Mouse (Mus musculus) spleen, adult 2 months (tissue): Measurements from ENCODE around the gene Ccl2.

Experiments
- CTCF ChIP-seq: fragments of 200-500 bp; IDR thresholded peaks from 2 replicates; pipeline ENCODE4 v1.5.1; 2011; ENCODE audit warnings: mild to moderate bottlenecking, inconsistent platforms; ENCODE audit not compliant: insufficient read depth, insufficient read length, insufficient replicate concordance; ENCODE audit errors: extremely low read depth
- POLR2A ChIP-seq: fragments of 200-500 bp; IDR thresholded peaks from 2 replicates; pipeline ENCODE4 v1.6.1; 2011; ENCODE audit warnings: low read depth, low read length, inconsistent platforms

DNA sequence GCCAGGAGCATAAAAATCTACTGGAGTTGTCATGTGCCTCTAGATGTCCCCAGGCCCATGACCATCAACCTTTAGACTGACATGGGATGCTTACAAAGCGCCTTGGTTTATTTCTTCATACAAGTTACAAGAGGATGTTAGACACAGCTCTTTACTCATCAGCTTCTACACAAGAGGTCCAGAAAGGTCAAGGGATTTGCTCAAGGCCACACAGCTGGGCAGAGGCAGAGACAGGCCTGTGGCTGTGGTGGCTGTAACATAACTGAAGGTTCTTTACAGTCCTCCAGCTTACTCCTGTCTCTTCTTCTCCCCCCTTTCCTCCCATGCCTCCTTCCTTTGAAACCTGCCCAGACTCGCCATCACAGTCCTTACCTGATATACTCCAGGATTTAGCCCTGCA, 5.2 kb upstream of the Ccl2 start:
- TF ChIP-seq CTCF (no peak), POLR2A (no peak)
